Mouse (Mus musculus) forebrain, embryonic 10.5 days (tissue): ENCODE results near the gene Ip6k3. TPM values are rescaled to one million over a fixed set of nuclear protein-coding genes. Genes with fewer than 3 reads are reported as not detected.

Source experiments
- DNase-seq: peaks from one replicate; pipeline ENCODE4 v3.0.0-alpha.2; 2017; ENCODE audit warnings: low spot score; ENCODE audit errors: extremely low spot score
- H3K27ac ChIP-seq: fragments of 300-500 bp; sonication (generic); 2 replicates; pipeline ENCODE4 v1.5.1; 2016; ENCODE audit warnings: mild to moderate bottlenecking
- H3K27me3 ChIP-seq: fragments of 300-500 bp; sonication (generic); 2 replicates; pipeline ENCODE4 v1.6.1; 2016; ENCODE audit warnings: mild to moderate bottlenecking; ENCODE audit not compliant: poor library complexity, severe bottlenecking
- H3K36me3 ChIP-seq: fragments of 300-500 bp; sonication (generic); replicated peaks from 2 replicates; pipeline ENCODE4 v1.6.1; 2016; ENCODE audit warnings: mild to moderate bottlenecking, moderate library complexity
- H3K4me1 ChIP-seq: fragments of 300-500 bp; sonication (generic); 2 replicates; pipeline ENCODE4 v1.6.1; 2016
- H3K4me3 ChIP-seq: fragments of 300-500 bp; sonication (generic); 2 replicates; pipeline ENCODE4 v1.5.1; 2016; ENCODE audit warnings: mild to moderate bottlenecking, moderate library complexity
- H3K9me3 ChIP-seq: fragments of 300-500 bp; sonication (generic); 2 replicates; pipeline ENCODE4 v1.6.1; 2016; ENCODE audit warnings: mild to moderate bottlenecking, moderate library complexity
- WGBS: fragments of 180-500 bp; shearing (Covaris S2); methylation state at CpG from one replicate; pipeline ENCODE4 v1.1.7; 2016; 5-methylcytosine and 5-hydroxymethylcytosine counted together
- polyA plus RNA-seq: library from polyadenylated mRNA; unstranded; fragments of >200 nt; fragmentation: Nextera tagmentation; extraction: Ambion mirVana; gene quantifications from 2 replicates; pipeline ENCODE4 v1.2.1, GENCODE M21; 2016

Ip6k3 gene
- 0.06 TPM in 1 of 2 replicates, not detected in the other for polyA plus RNA-seq

GRCm38 (mm10) chr17:27167545-27167944 is at the start of gene Ip6k3:
TSS of gene Ip6k3 (minus strand) at chr17:27167795.
- Histone ChIP-seq H3K27me3 (peaks cover 3% of the 10 kb centered on the region; the same call in 1 of the 2 replicates), H3K4me3 (no peak within 1 kb of the TSS), H3K9me3 (no peaks in the 10 kb centered on the region), H3K4me1 (peaks cover 28% of the 10 kb centered on the region), H3K27ac (no peak within 1 kb of the TSS), H3K36me3 (no peaks in the 10 kb centered on the region)
- no peak for DNase-seq
- WGBS: 79% methylated on average over 4 of the region's 4 CpGs

GRCm38 (mm10) chr17:27212768-27213525 is 45.4 kb upstream of the Ip6k3 start:
- Histone ChIP-seq H3K4me1 (peaks cover 19% of the 10 kb centered on the region), H3K4me3 (peak overlapping the region; percentile 20), H3K9me3 (peaks cover 3% of the 10 kb centered on the region; the same call in 1 of the 2 replicates), H3K27me3 (peaks cover 23% of the 10 kb centered on the region; the same call in 1 of the 2 replicates), H3K36me3 (no peaks in the 10 kb centered on the region), H3K27ac (peak overlapping the region; percentile 44; the same call in 1 of the 2 replicates)
- 3% methylated on average over 11 of the region's 11 CpGs for WGBS
- peak; percentile 59 for DNase-seq

GRCm38 (mm10) chr17:27212006-27212405 is 44.4 kb upstream of the Ip6k3 start:
- Histone ChIP-seq H3K4me1 (peaks cover 25% of the 10 kb centered on the region), H3K4me3 (no peak overlapping the region), H3K9me3 (peaks cover 3% of the 10 kb centered on the region; the same call in 1 of the 2 replicates), H3K27ac (no peak overlapping the region; the same call in 1 of the 2 replicates), H3K27me3 (peaks cover 26% of the 10 kb centered on the region; the same call in 1 of the 2 replicates), H3K36me3 (no peaks in the 10 kb centered on the region)
- no peak for DNase-seq
- WGBS: 41% methylated on average over 6 of the region's 6 CpGs

- WGBS: 83% methylated on average over 11 of the region's 11 CpGs
- H3K27ac ChIP-seq: no peak overlapping the region
- H3K4me3 ChIP-seq: no peak overlapping the region
- H3K9me3 ChIP-seq: peaks cover 3% of the 10 kb centered on the region; the same call in 1 of the 2 replicates
- peaks cover 39% of the 10 kb centered on the region for H3K4me1 ChIP-seq
- H3K36me3 ChIP-seq: peaks cover 4% of the 10 kb centered on the region
- no peak for DNase-seq
- peaks cover 29% of the 10 kb centered on the region; the same call in 1 of the 2 replicates for H3K27me3 ChIP-seq
Measured at GRCm38 (mm10) chr17:27207113-27207707, 39.6 kb upstream of the Ip6k3 start.

GRCm38 (mm10) chr17:27204075-27204909 is 36.7 kb upstream of the Ip6k3 start, which contains the start of gene Lemd2:
TSS of gene Lemd2 (minus strand) at chr17:27204469.
- Histone ChIP-seq H3K36me3 (peaks cover 33% of the 10 kb centered on the region), H3K4me3 (peak within 1 kb of the TSS; percentile 93), H3K27me3 (peaks cover 15% of the 10 kb centered on the region; the same call in 1 of the 2 replicates), H3K27ac (peak within 1 kb of the TSS; percentile 96), H3K4me1 (peaks cover 36% of the 10 kb centered on the region), H3K9me3 (no peaks in the 10 kb centered on the region; the same call in 1 of the 2 replicates)
- DNase-seq: peak; percentile 91
- 5% methylated on average over 97 of the region's 97 CpGs for WGBS

- H3K27ac ChIP-seq: peak overlapping the region; percentile 96
- no peaks in the 10 kb centered on the region; the same call in 1 of the 2 replicates for H3K9me3 ChIP-seq
- H3K27me3 ChIP-seq: peaks cover 15% of the 10 kb centered on the region; the same call in 1 of the 2 replicates
- DNase-seq: peak; percentile 50
- H3K4me3 ChIP-seq: peak overlapping the region; percentile 93
- H3K4me1 ChIP-seq: peaks cover 36% of the 10 kb centered on the region
- H3K36me3 ChIP-seq: peaks cover 41% of the 10 kb centered on the region
- WGBS: under 1% methylated on average over 72 of the region's 74 CpGs
Measured at GRCm38 (mm10) chr17:27203358-27204074, 35.9 kb upstream of the Ip6k3 start.

GRCm38 (mm10) chr17:27202919-27203357 is 35.3 kb upstream of the Ip6k3 start:
- 52% methylated on average over 14 of the region's 14 CpGs for WGBS
- Histone ChIP-seq H3K27ac (peak overlapping the region; percentile 96), H3K27me3 (peaks cover 15% of the 10 kb centered on the region; the same call in 1 of the 2 replicates), H3K36me3 (peaks cover 47% of the 10 kb centered on the region), H3K4me3 (peak overlapping the region; percentile 93), H3K9me3 (no peaks in the 10 kb centered on the region; the same call in 1 of the 2 replicates), H3K4me1 (peaks cover 36% of the 10 kb centered on the region)
- DNase-seq: no peak

- peaks cover 56% of the 10 kb centered on the region for H3K36me3 ChIP-seq
Measured at GRCm38 (mm10) chr17:27201981-27202380, 34.4 kb upstream of the Ip6k3 start.

GRCm38 (mm10) chr17:27200801-27201200 is 33.2 kb upstream of the Ip6k3 start:
- 90% methylated on average over 11 of the region's 11 CpGs for WGBS
- Histone ChIP-seq H3K36me3 (peaks cover 68% of the 10 kb centered on the region), H3K4me1 (peaks cover 38% of the 10 kb centered on the region), H3K9me3 (no peaks in the 10 kb centered on the region; the same call in 1 of the 2 replicates), H3K4me3 (no peak overlapping the region), H3K27me3 (peaks cover 3% of the 10 kb centered on the region; the same call in 1 of the 2 replicates), H3K27ac (no peak overlapping the region)
- DNase-seq: no peak

More at GRCm38 (mm10) chr17:27201981-27202380, 34.4 kb upstream of the Ip6k3 start:
- 88% methylated on average over 2 of the region's 2 CpGs for WGBS
- no peak overlapping the region for H3K4me3 ChIP-seq
- no peak for DNase-seq
- no peaks in the 10 kb centered on the region; the same call in 1 of the 2 replicates for H3K9me3 ChIP-seq
- H3K4me1 ChIP-seq: peaks cover 31% of the 10 kb centered on the region
- no peak overlapping the region for H3K27ac ChIP-seq
- H3K27me3 ChIP-seq: peaks cover 12% of the 10 kb centered on the region; the same call in 1 of the 2 replicates

GRCm38 (mm10) chr17:27199864-27200263 is 32.3 kb upstream of the Ip6k3 start:
- H3K36me3 ChIP-seq: peaks cover 77% of the 10 kb centered on the region

GRCm38 (mm10) chr17:27199205-27199604 is 31.6 kb upstream of the Ip6k3 start:
- WGBS: 93% methylated on average over 9 of the region's 9 CpGs

More at GRCm38 (mm10) chr17:27199864-27200263, 32.3 kb upstream of the Ip6k3 start:
- Histone ChIP-seq H3K9me3 (no peaks in the 10 kb centered on the region; the same call in 1 of the 2 replicates), H3K27ac (no peak overlapping the region), H3K4me3 (no peak overlapping the region), H3K27me3 (no peaks in the 10 kb centered on the region), H3K4me1 (peaks cover 40% of the 10 kb centered on the region)
- 80% methylated on average over 7 of the region's 7 CpGs for WGBS
- no peak for DNase-seq

More at GRCm38 (mm10) chr17:27199205-27199604, 31.6 kb upstream of the Ip6k3 start:
- peaks cover 42% of the 10 kb centered on the region for H3K4me1 ChIP-seq
- no peak for DNase-seq
- H3K4me3 ChIP-seq: no peak overlapping the region
- no peaks in the 10 kb centered on the region for H3K27me3 ChIP-seq
- no peak overlapping the region for H3K27ac ChIP-seq
- peaks cover 84% of the 10 kb centered on the region for H3K36me3 ChIP-seq
- H3K9me3 ChIP-seq: no peaks in the 10 kb centered on the region; the same call in 1 of the 2 replicates
